Mouse (Mus musculus): ENCODE measurements around the gene Gm5072.
"Not testable (repeated sequence)": the region's sequence is repeated elsewhere in the genome, so short reads cannot be mapped to it uniquely, and the experiment has no call there.

Gm5072 gene

GRCm38 (mm10) chrX:91392200-91392599 lies at the start of gene Gm5072:
Gene Gm5072, plus strand, starts transcription at chrX:91392500.
- not testable (repeated sequence) for DNase-seq (ENCODE audit: low spot score in 2 of 2)
